Mouse (Mus musculus): ENCODE data around the gene Dffb.

The Dffb gene

DNA sequence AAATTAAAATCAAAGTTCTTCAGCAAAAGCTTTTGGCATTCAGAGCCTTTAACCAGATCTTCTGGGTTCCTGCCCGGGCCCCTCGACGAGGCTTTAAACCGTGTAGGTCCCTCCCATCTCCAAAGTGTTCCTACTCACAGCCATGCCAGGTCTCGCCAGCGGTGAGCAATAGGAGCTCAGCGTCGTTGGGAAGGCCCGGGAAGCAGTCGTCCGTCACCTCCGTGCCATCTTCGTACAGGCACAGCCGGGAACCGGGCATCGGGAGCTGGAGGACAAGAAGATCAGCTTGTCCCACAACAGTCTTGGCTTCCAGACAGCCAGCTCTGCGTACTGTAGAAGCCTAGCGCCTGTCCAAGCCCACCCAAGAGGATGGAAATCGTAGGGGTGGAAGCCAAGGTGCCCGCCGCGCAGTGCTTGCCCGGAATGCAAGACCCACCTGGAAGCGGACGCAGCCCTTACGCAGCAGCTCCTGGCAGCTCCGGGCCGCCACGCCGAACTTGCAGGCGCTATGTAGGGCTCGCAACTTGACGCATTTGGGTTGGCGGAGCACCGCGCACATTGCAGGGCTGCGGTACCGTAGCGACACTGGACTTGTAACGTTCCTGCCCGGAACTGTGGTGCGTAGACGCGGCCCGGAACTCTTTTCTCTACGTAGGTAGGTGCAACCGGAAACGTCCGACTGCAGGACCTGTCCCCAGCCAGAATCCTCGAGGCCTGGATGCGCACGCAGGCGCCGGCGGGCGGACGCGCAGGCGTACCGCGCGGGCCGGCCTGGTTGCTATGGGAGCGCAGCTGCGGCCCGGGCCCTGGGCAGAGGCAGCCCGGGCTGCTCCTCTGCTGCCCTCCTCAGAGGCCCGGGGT lies at the start of gene Dffb, which contains the start of gene Cep104:
Dffb (minus strand) TSS at position 696 of the 861 bp plus-strand sequence.
Cep104 (plus strand) TSS at position 764 of the 861 bp plus-strand sequence.
- peak; percentile 92 to 93 for DNase-seq

DNA sequence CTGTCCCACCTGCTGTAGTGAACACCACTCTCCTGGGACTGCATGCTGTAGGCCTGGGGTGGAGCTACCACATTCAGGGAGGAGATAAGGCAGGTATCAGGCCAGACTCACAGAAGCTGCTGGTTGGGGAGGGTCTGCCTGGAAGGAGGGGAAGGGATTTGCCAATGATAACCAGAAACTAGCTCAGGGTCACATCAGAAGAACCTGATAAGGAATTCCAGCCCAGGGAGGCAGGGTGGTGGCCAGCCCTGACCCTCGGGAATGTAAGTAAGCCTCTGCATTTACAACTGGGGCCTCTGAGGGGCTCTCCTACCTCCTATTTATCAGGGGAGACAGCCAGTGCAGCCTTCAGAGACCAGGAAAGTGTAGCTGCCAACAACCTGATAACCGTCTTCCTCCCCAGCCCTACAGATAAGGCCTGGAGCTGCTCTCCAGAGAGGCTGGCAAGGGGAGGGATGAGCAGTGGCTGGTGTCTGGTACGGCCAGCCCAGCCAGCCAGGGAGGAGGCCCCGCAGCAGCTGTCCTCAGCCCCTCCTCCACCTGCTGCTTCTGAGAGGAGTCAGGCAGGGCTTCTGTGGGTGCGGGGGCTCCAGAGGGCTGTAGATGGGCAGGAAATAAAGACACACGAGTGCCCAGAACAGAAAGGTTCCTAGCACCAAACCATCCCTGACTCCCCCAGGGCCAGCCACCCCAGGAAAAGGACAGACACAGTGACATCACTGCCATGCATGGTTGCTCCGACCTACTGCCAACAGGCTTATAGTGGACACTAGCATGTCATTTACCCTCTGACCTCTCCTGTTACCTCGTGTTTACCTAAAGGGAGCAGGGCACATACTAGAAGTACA lies 49.1 kb upstream of the Dffb start:
- peak in 1 of 2 experiments; percentile 37 for DNase-seq

DNA sequence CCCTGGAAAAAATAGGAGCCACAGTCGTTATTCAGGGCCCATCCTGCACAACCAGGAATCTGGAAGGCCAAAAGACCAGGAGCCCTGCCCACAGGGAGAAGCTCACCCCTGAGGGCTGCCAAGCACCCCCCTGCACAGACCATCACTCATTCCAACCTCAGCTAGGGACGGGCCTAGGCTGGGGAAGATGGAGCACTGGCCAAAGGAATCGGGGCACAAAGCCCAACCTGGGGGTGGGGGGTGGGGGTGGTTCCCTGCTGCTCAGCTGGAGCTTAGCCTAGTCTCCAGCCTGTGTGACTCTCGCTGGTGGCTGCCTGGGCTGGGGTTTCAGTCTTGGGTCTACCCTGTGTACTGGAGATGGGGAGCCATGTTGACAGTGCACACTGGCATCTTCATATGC lies 47.9 kb upstream of the Dffb start:
- no peak for DNase-seq

DNA sequence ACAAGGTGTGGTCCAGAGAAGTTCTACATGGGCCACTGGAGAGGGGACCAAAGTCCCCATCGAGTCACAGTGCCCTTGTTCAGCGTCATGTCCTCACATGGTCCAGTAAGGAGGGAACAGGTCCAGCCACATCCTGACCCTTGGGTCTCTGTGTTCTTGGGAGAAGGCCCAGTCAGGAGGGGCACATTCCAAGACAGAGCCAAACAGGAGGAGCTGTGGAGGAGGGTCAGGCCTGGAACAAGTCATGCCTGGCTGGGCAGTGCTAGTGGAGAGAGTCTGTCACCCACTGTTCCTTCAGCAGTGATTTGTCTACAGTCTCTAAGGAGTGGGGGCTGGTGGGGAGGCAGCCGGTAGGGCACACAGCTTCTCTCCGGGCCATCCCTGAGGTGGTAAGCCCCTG lies 47.5 kb upstream of the Dffb start:
- peak; percentile 88 to 94 for DNase-seq

DNA sequence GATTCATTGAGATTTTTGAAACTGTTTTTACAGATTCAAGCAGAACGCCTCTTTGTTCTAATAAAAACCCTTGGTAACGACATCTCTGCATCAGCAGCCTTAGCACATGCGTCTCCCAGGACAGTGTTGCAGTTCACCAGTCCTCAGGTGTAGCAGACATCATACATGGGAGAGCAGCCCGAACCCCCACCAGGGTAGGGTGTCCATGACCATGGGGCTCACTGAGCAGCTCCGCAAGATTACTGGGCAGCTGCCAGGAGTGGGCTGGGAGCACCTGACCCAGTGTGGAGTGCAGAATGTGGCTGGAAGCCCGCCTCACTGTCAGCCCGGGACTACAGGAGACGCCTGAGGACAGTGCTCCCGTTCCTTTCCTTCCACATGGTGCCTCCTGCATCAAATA lies 46.5 kb upstream of the Dffb start:
- DNase-seq, result peak in 1 of 2 experiments; percentile 44

DNA sequence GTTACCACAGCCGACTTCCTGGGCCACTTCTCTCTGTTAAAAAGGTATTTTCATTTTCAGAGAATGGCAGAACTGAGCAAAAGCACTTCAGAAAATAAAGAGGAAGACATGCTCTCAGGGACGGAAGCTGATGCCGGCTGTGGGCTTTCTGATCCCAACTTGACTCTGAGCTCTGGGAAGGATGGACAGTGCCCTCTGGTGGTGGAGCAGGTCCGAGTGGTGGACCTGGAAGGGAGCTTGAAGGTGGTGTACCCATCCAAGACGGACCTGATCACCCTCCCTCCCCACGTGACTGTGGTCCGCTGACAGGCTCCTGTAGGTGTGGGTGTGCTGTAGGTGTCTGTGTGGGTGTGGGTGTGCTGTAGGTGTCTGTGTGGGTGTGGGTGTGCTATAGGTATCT lies 44.6 kb upstream of the Dffb start:
- DNase-seq, result peak; percentile 63 to 67

DNA sequence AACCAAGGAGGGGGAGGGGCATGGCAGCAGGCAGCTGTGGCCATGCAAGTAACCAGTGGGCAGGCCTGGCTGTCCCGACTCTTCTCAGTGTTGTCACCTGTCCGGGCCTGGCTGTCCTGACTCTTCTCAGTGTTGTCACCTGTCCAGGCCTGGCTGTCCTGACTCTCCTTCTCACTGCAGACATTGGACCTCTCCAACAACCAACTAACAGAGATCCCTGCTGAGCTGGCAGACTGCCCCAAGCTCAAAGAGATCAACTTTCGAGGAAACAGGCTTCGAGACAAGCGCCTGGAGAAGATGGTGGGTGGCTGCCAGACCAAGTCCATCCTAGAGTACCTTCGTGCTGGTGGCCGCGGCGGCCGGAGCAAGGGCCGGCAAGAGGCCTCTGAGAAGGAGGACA lies 40.5 kb upstream of the Dffb start:
- DNase-seq, result no peak

DNA sequence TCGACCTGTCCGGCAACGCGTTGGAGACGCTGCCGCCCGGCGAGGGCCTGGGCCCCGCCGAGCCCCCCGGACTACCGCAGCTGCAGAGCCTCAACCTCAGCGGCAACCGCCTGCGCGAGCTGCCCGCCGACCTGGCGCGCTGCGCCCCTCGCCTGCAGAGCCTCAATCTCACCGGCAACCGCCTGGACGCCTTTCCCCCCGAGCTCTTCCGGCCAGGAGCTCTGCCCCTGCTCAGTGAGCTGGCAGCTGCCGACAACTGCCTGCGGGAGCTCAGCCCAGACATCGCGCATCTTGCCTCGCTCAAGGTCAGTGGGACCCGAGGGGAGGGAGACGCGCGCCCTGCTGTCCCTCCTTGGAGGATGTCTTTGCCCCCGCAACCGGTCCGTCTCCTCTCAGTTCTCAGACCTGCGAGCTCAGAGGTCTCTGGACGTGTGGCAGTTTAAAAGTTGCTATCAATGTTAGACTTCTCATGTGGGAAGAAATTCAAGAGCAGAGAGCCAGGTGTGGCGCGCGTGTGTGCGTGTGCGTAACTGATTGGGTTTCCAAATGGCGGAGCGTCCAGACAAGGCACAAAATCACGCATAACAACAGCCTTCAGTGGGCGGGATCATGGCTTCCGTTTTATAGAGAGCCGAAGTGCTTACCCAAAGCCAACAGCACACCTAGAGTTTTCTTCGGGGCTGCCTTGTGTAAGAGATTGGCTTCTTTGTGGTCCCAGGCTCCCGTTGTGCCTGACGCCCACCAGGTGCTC lies 37.4 kb upstream of the Dffb start:
- no peak for DNase-seq

DNA sequence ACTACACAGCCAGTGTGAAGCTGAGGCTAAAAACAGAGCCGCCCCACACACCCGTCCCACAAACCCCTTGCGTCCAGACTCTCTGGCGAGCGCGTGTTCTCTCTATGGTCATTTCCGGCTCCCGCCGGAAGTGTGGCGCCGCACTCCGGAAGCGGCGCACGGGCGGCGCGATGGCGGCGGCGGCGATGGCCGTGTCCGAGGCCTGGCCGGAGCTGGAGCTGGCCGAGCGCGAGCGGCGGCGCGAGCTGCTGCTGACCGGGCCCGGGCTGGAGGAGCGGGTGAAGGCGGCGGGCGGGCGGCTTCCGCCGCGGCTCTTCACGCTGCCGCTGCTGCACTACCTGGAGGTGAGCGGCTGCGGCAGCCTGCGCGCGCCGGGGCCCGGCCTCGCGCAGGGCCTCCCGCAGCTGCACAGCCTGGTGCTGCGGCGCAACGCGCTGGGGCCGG lies 36.7 kb upstream of the Dffb start, which contains the start of gene Lrrc47:
Lrrc47 (plus strand) TSS at position 86 of the 444 bp plus-strand sequence.
- DNase-seq, result peak; percentile 83 to 86

DNA sequence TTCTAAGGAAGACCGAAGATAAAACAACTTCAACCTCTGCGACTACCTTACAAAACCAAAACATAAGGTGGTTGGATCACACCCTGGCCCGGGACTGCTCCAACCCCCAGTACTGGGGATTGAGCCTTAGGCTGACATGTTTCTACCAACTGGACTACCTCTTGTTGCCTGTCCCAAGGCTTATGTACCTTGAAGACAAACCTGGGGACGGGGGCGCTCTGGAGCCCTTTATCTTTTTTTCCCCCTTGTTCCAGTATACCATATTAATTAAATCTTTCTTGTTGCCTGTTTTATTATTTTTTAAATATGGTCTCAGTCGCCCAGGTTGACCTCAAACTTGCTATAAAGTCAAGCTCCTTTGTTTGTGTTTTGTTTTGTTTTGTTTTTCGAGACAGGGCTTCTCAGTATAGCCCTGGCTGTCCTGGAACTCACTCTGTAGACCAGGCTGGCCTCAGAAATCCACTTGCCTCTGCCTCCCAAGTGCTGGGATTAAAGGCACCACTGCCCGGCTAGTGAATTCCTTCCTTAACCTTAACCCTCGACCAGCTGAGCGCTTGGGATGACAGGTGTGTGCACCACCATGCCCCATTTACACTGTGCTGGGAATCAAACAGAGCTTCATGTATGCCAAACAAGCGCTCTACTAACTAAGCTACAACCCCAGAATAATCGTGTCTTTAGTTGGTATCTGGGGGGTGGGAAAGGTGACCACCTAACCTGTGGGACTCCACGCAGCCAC lies 36.1 kb upstream of the Dffb start:
- DNase-seq, result no peak

DNA sequence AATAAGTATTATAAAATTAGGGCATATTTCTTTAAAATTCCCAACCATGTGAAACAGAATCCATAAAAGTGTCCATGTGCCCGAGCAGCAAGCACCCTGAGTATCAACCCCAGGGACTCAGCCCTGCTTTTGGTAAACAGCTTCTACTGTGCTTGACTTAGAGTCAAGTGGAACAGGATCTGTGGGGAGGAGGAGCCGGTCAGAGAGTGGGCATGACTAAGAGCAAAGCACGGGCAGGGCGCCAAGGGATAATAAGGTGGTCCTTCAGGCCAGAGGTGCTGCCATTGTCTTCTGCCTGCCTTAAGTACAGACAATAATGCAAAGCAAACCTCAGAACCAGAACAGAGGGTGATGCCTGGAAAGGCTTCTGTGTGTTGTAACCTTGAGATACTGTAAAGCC lies 32.8 kb upstream of the Dffb start:
- peak; percentile 76 to 81 for DNase-seq

DNA sequence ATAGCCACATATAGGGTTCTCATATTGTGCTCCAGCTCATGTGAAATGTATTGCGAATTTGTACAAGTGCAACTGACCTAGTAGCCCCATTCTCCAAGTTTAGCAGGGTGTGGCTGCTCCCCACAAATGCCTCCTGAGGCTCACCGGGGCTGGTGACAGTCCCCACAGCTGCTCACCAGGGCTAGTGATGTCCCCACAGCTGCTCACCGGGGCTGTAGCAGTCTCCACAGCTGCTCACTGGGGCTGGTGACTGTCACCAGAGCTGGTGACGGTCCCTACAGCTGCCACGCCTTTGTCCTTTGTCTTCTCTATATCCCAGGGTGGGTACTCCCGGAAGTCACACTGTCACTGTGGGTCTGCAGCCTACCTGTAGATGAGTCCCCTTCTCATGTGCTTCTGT lies 31.3 kb upstream of the Dffb start:
- no peak for DNase-seq

DNA sequence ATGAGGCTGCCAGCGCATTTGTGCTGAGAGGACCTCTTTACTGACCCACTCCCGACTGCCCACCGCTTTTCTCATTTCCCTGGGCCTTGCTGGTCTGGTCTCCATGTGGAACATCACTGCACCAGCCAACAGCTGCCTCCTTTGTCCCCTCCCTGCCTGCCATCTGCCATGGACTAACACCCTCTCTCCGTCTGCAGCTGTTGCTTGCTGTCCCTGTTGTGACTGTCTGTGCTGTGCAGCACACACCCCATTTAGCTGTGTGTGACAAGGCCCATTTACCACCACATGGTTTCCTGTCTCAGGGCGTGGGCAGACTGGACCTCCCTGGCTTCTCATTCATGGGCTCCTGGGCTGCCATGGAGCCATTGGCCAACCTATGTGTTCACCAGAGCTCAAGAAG lies 30.6 kb upstream of the Dffb start:
- DNase-seq, result no peak

DNA sequence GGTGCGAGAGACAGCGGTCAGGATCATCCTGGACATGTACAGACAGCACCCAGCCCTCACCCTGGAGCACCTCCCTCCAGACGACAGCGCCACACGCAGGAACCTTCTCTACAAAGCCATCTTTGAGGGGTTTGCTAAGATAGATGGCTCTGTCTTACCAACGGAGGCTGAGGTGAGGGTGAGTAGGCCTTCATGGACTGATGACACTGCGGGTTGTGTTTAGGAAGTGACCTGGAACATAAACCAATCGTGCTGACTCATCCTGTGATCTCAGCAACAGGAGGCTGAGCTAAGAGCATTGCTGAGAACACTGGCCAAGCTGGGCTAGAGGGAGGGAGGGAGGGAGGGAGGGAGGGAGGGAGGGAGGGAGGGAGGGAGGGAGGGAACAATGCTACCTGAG lies 18.6 kb upstream of the Dffb start:
- DNase-seq, result no peak

DNA sequence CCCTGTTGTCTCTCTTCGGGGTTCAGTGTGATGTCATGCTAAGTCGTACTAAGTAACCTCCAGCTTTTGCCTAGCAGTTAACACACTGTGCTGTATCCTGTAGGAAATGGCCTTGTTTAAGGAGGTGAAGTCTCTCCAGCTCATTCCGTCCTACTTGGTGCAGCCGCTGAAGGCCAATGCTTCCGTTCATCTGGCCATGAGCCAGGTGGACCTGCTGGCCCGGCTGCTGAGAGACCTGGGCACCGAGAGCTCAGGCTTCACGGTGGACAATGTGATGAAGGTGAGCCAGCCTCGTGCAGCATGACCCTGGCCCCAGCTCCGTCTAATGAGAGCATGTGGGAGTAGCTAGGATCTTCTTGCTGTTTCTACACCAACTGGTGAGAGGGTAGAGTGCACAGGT lies 17.8 kb upstream of the Dffb start:
- DNase-seq, result no peak

DNA sequence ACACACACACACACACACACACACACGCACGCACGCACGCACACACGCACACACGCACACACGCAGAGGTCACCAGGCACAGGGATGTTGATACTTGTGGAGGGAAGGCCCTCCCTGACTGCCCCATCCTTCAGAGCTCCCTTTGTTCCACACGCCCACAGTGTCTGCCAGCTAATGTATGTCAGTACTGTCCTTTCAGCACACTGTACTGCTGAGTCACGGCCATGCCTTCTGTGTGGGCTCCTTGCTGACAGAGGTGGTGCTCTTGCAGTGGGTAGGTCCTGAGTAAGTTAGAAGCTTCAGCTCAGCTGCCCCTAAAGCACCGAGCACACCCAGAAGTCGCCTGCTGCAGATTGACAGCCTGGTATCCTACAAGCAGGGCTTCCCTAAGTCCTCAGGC lies 5.5 kb upstream of the Dffb start:
- no peak for DNase-seq

DNA sequence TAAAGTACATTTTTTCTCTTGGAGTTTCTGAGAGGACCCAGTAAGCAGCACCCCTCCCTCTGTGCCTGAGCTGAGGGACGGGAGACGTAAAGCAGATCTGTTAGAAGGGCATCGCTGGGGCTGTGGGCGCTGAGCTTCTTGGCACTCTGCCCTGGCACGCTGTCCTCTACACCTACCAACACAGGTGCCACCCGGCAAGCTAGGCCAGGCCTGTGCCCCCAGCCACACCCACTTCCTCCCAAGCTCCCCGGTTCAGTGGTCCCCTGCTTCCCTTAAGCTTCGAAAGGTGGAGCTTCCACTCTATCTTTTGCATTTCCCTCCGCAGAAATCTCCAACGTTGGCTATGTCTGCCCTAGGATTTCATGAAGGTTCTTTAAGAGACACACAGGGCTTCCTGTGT lies 4.3 kb upstream of the Dffb start:
- DNase-seq, result no peak

DNA sequence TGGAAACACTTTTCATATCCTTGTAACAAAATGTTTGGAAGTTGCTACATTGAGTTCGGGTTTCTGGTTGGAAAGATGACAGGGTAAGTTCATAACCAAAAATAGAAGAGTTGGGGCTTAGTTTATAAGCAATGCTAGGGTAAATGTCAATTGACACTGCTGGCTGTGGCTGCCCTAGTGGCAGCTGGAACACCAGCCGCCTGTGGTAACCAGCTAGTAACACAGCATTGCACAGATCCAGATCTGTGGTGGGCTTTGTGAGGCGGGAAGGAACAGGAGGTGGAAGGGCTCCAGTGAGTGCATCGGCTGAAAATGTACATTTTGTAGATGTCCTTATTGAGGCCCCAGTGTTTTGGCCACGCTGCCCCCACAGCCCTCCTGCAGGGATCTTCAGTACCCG lies 842 bp upstream of the Dffb start:
- no peak for DNase-seq

DNA sequence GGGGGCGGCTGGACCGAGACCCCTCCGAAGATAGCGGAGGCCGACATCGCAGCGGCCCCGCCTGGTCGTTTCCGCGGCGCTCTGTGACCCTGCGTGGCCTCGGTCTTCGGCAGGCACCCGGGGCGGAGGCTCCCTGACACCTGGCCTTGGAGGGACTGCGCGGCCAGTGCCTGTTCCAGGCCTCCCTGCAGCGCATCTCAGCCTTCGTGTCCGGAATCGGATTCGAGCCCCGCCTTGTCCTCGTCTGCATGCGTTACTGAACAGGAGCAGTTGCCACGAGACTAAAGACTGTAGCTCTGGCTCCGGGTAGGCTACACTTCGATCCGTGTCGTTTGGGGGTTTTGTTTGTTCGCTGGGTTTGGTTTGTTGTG lies 351 bp upstream of the Dffb start:
- no peak for DNase-seq

DNA sequence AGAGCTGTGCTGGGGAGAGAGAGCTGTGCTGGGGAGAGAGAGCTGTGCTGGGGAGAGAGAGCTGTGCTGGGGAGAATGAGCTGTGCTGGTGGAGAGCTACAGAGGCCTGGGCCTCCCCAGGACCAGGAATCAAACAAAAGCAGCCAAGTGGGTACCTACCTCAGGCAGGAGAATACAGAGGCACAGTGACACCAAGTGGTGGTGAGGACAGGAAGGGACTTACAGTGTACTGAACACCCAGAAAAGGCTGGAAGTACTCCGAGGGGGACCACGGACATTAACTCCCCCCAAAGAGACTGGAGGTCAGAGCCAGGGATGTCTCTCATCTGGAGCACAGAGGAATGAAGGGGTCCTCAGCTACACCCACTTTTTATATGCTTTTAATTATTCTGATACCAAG lies 6.9 kb downstream of the Dffb start:
- no peak for DNase-seq

DNA sequence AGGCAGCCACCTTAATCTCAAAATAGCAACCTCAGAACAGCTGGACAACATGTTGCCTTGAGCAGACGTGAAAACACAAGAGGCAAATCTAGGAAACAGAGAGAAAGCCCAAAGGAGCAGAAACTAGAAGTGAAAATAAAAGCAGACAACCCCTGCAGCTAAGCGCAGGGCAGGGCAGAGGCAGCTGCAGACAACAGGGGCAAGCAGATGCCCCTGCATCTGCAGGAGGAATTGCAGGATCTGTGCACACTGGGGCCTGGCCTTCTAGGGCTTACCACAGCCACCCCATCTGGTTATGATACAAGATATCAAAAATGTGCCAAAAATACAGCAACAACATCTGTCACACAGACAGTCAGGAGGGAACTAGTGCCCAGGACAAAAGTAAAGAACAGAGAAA lies 7.4 kb downstream of the Dffb start:
- DNase-seq, result no peak

DNA sequence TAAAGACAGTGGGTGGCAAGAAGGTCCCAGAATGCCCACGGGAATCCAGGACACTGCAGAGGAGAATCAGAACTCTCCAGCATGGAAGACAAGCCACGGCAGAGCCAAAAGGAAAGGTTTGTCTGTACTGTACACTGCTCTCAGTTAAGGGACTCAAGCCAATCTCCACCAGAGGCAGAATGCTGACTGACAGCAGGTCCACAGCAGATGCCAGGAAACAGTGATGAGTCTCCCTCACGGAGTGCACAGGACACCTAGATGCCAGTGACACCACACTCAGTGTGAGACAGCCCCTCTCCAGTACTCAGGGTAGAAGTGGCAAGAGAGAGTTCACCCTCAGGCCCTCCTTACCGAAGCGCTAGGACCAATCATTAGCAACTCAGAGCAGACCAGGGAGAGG lies 8.3 kb downstream of the Dffb start:
- DNase-seq, result no peak

Measured in lung, adult 18-20 months (tissue).